Mouse (Mus musculus) layer of hippocampus, adult 6 months (tissue): ENCODE results near the gene Lztfl1. TPM values are rescaled to one million over a fixed set of nuclear protein-coding genes. Genes with fewer than 3 reads are reported as not detected.

ENCODE experiments used
- long read RNA-seq, 2 experiments: library from polyadenylated mRNA; unstranded; transcript quantifications; one replicate each; pipeline ENCODE4 v2.0.0; 2019 to 2020
- polyA plus RNA-seq: library from polyadenylated mRNA; unstranded; fragments of <200 nt; fragmentation: Nextera tagmentation; gene quantifications from 2 replicates; pipeline ENCODE4 v1.2.3, GENCODE M21; 2021

Lztfl1 gene
- polyA plus RNA-seq, result 39.1 and 44.1 TPM in 2 replicates
- long read RNA-seq, experiment 1, full-length matches to known transcripts, result 29 of 62 reads
- long read RNA-seq, experiment 1, partial matches to known transcripts, result 8 of 62 reads
- long read RNA-seq, experiment 1, other reads (novel, unspliced or antisense), result 25 of 62 reads
- long read RNA-seq, experiment 2, full-length matches to known transcripts, result 94 of 143 reads
- long read RNA-seq, experiment 2, partial matches to known transcripts, result 17 of 143 reads
- long read RNA-seq, experiment 2, other reads (novel, unspliced or antisense), result 32 of 143 reads

DNA sequence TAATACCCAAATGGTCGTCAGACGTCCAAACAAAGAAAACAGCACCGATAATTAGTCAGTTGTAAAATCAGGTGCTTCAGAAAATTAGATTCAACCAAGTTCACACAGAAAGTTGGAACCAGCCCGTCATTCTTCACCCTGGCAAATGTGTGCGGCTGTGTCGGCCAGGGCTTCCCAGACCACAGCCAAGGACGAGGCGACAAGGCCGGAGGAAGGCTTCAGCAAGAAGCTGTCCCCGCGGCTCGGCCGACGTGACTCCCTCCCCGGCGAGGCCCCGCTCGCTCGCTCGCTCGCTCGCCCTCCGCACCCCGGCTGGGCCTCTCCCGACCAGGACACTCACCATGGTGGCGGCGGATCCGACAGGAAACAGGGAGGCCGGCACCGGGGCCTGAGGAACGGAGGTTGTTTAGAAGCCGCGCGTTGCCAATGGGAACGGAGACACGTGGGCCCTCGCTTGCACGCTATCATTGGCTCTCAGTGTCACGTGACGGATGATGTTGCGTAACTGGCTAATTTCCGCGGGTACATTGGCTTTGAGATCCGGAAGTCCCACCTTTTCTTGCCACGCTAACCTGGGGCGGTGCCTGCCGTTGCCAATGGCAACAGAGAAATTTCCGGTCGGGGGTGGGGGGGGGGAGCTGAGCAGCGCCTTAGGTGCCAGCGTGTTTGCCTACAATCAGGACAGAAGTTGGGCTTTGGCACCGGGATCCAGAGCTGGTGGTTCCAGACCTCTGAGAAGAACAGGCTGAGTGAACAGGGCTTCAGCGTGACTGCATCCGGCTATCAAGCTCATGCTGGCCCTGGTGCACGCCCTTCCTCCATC is at the start of gene Lztfl1:
Gene Lztfl1 (minus strand): TSS at position 512 of the 823 bp plus-strand sequence.

GRCm38 (mm10) chr9:123678327-123679105 is 39.0 kb downstream of the Lztfl1 start, which contains the start of the genes Ccr9 and Slc6a20a:
Gene Ccr9 (plus strand): TSS chr9:123678439.
Gene Slc6a20a (minus strand): TSS chr9:123678885.

Other genes with a start within 250 kb of the Lztfl1 start
- 4.8 and 6.3 TPM in 2 replicates for gene Limd1, start 239.0 kb downstream of the Lztfl1 start, polyA plus RNA-seq
- gene Sacm1l, start 187.9 kb downstream of the Lztfl1 start, polyA plus RNA-seq, result 21.3 and 31.7 TPM in 2 replicates
- gene Slc6a20b, start 85.1 kb downstream of the Lztfl1 start, polyA plus RNA-seq, result 0.03 TPM in 2 replicates
- 0.09 and 0.10 TPM in 2 replicates for gene Ccr9, start 39.3 kb downstream of the Lztfl1 start, polyA plus RNA-seq
- 8.3 and 8.9 TPM in 2 replicates for gene Slc6a20a, start 38.8 kb downstream of the Lztfl1 start, polyA plus RNA-seq
- 0.16 TPM in 1 of 2 replicates, not detected in the other for gene Cxcr6, start 88.8 kb upstream of the Lztfl1 start, polyA plus RNA-seq
- gene Fyco1, start 134.2 kb upstream of the Lztfl1 start, polyA plus RNA-seq, result 5.0 and 7.6 TPM in 2 replicates
- gene Xcr1, start 144.3 kb upstream of the Lztfl1 start, polyA plus RNA-seq, result not detected in 2 replicates